Mouse (Mus musculus): ENCODE measurements at regions not wholly inside any gene's neighbourhood (a gene's known extent, or its start where the extent isn't known, plus 50 kb on each side); places are given as distances from the start of the nearest gene placed in this dataset.

- WGBS: 74% methylated on average over 8 of the region's 8 CpGs
- no peaks in the 10 kb centered on the region for H3K36me3 ChIP-seq (ENCODE audit: control insufficient read depth, insufficient read depth, low read length)
- no peak overlapping the region for H3K4me3 ChIP-seq (ENCODE audit: low read depth, low read length)
- no peaks in the 10 kb centered on the region; the same call in 1 of the 2 replicates for H3K4me1 ChIP-seq (ENCODE audit: control insufficient read depth, insufficient read depth, insufficient read length, low read length)
- H3K27ac ChIP-seq (ENCODE audit: insufficient read depth, low read depth, low read length): no peak overlapping the region
- no peaks in the 10 kb centered on the region for H3K27me3 ChIP-seq (ENCODE audit: control insufficient read depth, insufficient read depth, low read length)
- TF ChIP-seq POLR2A (IDR thresholded peaks at IDR 0.05; ENCODE audit: low read depth, low read length) (no peak), CTCF (IDR thresholded peaks at IDR 0.05; ENCODE audit: extremely low read depth, insufficient read length, insufficient replicate concordance, low read depth, low read length) (no peak)
These were observed 90.7 kb downstream of the Banf2 start for GRCm38 (mm10) chr2:144123395-144124034.

- H3K27ac ChIP-seq (ENCODE audit: insufficient read depth, low read depth, low read length): no peak overlapping the region
- TF ChIP-seq CTCF (IDR thresholded peaks at IDR 0.05; ENCODE audit: extremely low read depth, insufficient read length, insufficient replicate concordance, low read depth, low read length): no peak
- no peaks in the 10 kb centered on the region for H3K27me3 ChIP-seq (ENCODE audit: control insufficient read depth, insufficient read depth, low read length)
- WGBS: 90% methylated on average over 13 of the region's 13 CpGs
- no peak overlapping the region for H3K4me3 ChIP-seq (ENCODE audit: low read depth, low read length)
- no peaks in the 10 kb centered on the region for H3K36me3 ChIP-seq (ENCODE audit: control insufficient read depth, insufficient read depth, low read length)
- H3K4me1 ChIP-seq (ENCODE audit: control insufficient read depth, insufficient read depth, insufficient read length, low read length): no peaks in the 10 kb centered on the region; the same call in 1 of the 2 replicates
These were observed 94.5 kb downstream of the Banf2 start for GRCm38 (mm10) chr2:144127082-144128037.

GRCm38 (mm10) chr2:144128038-144128402 lies 95.2 kb downstream of the Banf2 start:
- Histone ChIP-seq H3K27ac (ENCODE audit: insufficient read depth, low read depth, low read length) (no peak overlapping the region), H3K27me3 (ENCODE audit: control insufficient read depth, insufficient read depth, low read length) (no peaks in the 10 kb centered on the region), H3K36me3 (ENCODE audit: control insufficient read depth, insufficient read depth, low read length) (no peaks in the 10 kb centered on the region), H3K4me1 (ENCODE audit: control insufficient read depth, insufficient read depth, insufficient read length, low read length) (no peaks in the 10 kb centered on the region; the same call in 1 of the 2 replicates), H3K4me3 (ENCODE audit: low read depth, low read length) (no peak overlapping the region)
- TF ChIP-seq POLR2A (IDR thresholded peaks at IDR 0.05; ENCODE audit: low read depth, low read length) (no peak), CTCF (IDR thresholded peaks at IDR 0.05; ENCODE audit: extremely low read depth, insufficient read length, insufficient replicate concordance, low read depth, low read length) (no peak)
- 77% methylated on average over 3 of the region's 3 CpGs for WGBS

GRCm38 (mm10) chr2:144128527-144128926 lies 95.7 kb downstream of the Banf2 start:
- WGBS: 90% methylated on average over 4 of the region's 4 CpGs
- H3K4me3 ChIP-seq (ENCODE audit: low read depth, low read length): no peak overlapping the region
- no peaks in the 10 kb centered on the region for H3K27me3 ChIP-seq (ENCODE audit: control insufficient read depth, insufficient read depth, low read length)
- TF ChIP-seq POLR2A (IDR thresholded peaks at IDR 0.05; ENCODE audit: low read depth, low read length) (no peak), CTCF (IDR thresholded peaks at IDR 0.05; ENCODE audit: extremely low read depth, insufficient read length, insufficient replicate concordance, low read depth, low read length) (no peak)
- no peaks in the 10 kb centered on the region; the same call in none of the 2 replicates for H3K4me1 ChIP-seq (ENCODE audit: control insufficient read depth, insufficient read depth, insufficient read length, low read length)
- H3K27ac ChIP-seq (ENCODE audit: insufficient read depth, low read depth, low read length): no peak overlapping the region
- no peaks in the 10 kb centered on the region for H3K36me3 ChIP-seq (ENCODE audit: control insufficient read depth, insufficient read depth, low read length)

GRCm38 (mm10) chr2:144133806-144134574 lies 101.1 kb downstream of the Banf2 start:
- H3K27me3 ChIP-seq (ENCODE audit: control insufficient read depth, insufficient read depth, low read length): no peaks in the 10 kb centered on the region
- peak overlapping the region; percentile 32 for H3K27ac ChIP-seq (ENCODE audit: insufficient read depth, low read depth, low read length)
- H3K36me3 ChIP-seq (ENCODE audit: control insufficient read depth, insufficient read depth, low read length): no peaks in the 10 kb centered on the region
- WGBS: 28% methylated on average over 14 of the region's 14 CpGs
- H3K4me3 ChIP-seq (ENCODE audit: low read depth, low read length): no peak overlapping the region
- H3K4me1 ChIP-seq (ENCODE audit: control insufficient read depth, insufficient read depth, insufficient read length, low read length): peaks cover 17% of the 10 kb centered on the region
- no peak for TF ChIP-seq CTCF (IDR thresholded peaks at IDR 0.05; ENCODE audit: extremely low read depth, insufficient read length, insufficient replicate concordance, low read depth, low read length)
- TF ChIP-seq POLR2A (IDR thresholded peaks at IDR 0.05; ENCODE audit: low read depth, low read length): 0 out of 2 replicates have a peak, but pooled peaks have one; percentile 26

GRCm38 (mm10) chr2:144134575-144134958 lies 101.7 kb downstream of the Banf2 start:
- peak overlapping the region; percentile 32 for H3K27ac ChIP-seq (ENCODE audit: insufficient read depth, low read depth, low read length)
- H3K27me3 ChIP-seq (ENCODE audit: control insufficient read depth, insufficient read depth, low read length): no peaks in the 10 kb centered on the region
- no peaks in the 10 kb centered on the region for H3K36me3 ChIP-seq (ENCODE audit: control insufficient read depth, insufficient read depth, low read length)
- no peak overlapping the region for H3K4me3 ChIP-seq (ENCODE audit: low read depth, low read length)
- H3K4me1 ChIP-seq (ENCODE audit: control insufficient read depth, insufficient read depth, insufficient read length, low read length): peaks cover 17% of the 10 kb centered on the region
- WGBS: 74% methylated on average over 9 of the region's 9 CpGs
- TF ChIP-seq POLR2A (IDR thresholded peaks at IDR 0.05; ENCODE audit: low read depth, low read length) (no peak), CTCF (IDR thresholded peaks at IDR 0.05; ENCODE audit: extremely low read depth, insufficient read length, insufficient replicate concordance, low read depth, low read length) (no peak)

All from small intestine, adult 2 months (tissue).